Mouse (Mus musculus) gastrocnemius, postnatal 10 days (tissue): Measurements from ENCODE around the gene Sdsl. TPM values are rescaled to one million over a fixed set of nuclear protein-coding genes. Genes with fewer than 3 reads are reported as not detected.

ENCODE experiments used
- DNase-seq: peaks from one replicate; pipeline ENCODE4 v3.0.0; 2021; ENCODE audit warnings: mixed read lengths
- total RNA-seq, 2 experiments: library from RNA; stranded (reverse); gene quantifications; 2 replicates each; pipeline ENCODE4 v1.2.3; 2021

Sdsl gene
- total RNA-seq, 2 experiments from 2014 or later: 0.26 to 1.2 TPM

- no peak for DNase-seq
Observed at GRCm38 (mm10) chr5:120429692-120430091, 42.9 kb downstream of the Sdsl start.

GRCm38 (mm10) chr5:120428990-120429389 is 43.6 kb downstream of the Sdsl start:
- no peak for DNase-seq

GRCm38 (mm10) chr5:120428189-120428838 is 44.3 kb downstream of the Sdsl start:
- no peak for DNase-seq

GRCm38 (mm10) chr5:120427451-120427938 is 45.1 kb downstream of the Sdsl start:
- no peak for DNase-seq

DNA sequence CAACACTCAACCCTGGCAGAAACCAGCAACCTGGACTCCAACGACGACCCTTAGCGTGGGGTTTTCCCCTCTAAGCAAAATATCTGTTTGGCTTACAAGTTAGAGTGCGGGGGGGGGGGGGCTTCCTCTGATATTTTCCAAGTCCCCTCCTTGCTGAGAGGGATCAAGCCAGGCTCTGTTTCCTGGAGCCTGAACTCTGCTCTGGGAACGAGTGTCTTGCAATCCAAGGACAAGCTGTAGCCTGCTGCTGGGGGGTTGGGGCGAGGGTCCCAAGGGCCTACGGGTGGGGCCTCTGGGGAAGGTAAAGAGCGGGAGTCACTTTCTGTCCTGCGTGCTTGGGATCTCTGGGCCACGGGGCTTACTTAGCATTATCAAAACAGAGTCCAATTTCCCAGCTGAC is 46.0 kb downstream of the Sdsl start:
- DNase-seq: no peak

DNA sequence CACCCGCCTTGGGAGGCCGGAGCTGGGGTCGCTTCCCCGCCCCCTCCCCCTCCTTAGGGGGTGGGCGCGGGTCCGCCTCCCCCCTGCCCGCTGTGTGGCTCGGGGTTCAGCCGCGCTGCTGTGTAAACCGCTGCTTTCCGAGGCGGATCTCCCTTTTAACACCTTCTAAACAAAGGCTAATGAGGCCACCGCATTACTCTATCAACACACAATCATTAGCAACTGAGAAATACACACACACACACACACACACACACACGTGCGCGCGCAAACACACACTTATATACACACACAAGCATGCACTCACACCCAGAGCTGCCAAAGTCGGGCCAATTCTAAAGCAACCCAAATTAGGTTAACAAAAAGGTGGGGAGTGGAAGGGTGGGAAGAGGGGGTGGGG is 46.9 kb downstream of the Sdsl start:
- no peak for DNase-seq

DNA sequence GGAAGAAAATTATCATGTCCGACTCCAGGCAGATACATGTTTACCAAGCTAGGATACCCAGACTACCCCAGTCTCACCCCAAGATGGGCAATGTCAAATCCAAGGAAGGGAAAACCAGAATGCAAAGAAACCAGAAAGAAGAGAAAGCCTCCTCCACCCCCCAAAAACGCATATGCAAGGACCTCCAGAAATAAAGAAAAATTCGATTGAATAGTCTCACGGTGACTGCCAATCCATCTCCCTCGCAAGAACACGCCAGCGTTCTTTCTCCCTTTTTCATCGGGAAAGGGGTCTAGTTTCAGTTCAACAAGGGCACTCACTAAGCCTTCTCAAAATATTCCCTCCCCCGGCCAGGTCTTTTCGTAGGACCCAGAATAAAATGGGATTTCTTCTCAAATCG is 48.0 kb downstream of the Sdsl start:
- no peak for DNase-seq

DNA sequence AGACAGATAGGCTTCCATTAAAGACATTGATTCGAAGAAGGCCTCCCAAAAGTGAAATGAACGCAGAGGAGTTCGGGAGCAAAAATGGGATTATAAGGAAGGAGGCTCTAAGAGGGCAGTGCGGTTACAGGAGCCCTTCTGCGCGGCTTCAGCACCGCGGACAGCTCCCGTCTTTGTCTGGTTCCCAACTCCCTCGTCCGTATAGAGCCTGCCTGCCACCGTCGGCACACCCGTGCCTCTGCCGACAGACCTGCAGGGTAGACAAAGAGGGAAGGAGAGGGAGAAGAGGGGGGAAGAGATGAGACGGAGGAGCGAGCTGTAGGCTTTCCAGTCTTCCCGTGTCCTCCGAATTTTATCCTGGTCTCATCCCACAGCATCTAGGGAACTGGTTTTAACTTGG is 48.6 kb downstream of the Sdsl start:
- DNase-seq: peak; percentile 83

DNA sequence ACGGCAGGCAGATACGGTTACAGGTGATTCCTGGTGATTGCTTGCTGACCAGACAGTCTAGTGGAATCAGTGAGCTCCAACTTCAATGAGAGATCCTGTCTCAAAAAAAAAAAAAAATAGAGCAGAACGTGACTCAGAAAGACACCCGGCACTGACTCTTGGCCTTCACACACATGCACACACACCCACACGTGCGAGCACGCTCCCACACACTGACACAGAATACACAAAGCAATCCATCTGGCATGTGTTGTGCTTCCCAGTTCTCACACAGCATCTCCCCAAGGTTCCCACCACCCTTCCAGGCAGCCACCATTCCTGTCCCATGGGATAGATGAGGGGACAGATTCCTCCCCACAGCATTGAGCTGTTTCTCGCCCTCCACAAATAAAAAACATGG is 52.5 kb downstream of the Sdsl start:
- no peak for DNase-seq

GRCm38 (mm10) chr5:120413436-120413835 is 59.2 kb downstream of the Sdsl start:
- no peak for DNase-seq

- DNase-seq: no peak
Observed at GRCm38 (mm10) chr5:120409385-120410378, 62.9 kb downstream of the Sdsl start.

DNA sequence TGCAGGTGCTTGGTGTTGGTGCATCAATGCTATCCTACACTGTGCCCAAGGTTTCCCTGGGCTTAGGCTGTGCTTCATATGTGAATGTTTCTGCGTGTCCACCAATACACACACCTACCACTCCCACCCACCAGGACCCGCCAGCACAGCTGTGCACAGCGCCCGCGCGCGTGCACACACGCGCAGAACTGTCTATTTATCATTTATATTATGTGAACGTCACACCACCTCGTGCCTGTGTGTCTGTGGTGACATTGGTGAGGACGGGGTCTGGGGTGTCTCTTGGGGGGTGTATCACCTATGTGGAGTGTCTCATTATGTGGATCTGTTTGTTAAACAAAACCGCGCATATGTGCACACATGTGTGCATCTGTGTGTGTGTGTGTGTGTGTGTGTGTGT is 63.7 kb downstream of the Sdsl start:
- DNase-seq: no peak

Other genes with a start within 250 kb of the Sdsl start
- not detected for gene Lhx5, start 41.1 kb downstream of the Sdsl start, total RNA-seq
- gene Sds, start 3.7 kb upstream of the Sdsl start, total RNA-seq: not detected
- 10 to 100 TPM; 36.7 to 38.0 TPM for gene Plbd2, start 30.8 kb upstream of the Sdsl start, total RNA-seq
- 10 to 100 TPM; 15.1 to 20.0 TPM for gene Slc8b1, start 38.4 kb upstream of the Sdsl start, total RNA-seq
- gene Tpcn1, start 115.9 kb upstream of the Sdsl start, total RNA-seq: 10 to 100 TPM; 67.1 to 71.2 TPM
- gene Iqcd, start 116.2 kb upstream of the Sdsl start, total RNA-seq: under 1 TPM; 0.40 to 0.50 TPM
- gene Rita1, start 139.8 kb upstream of the Sdsl start, total RNA-seq: 1 to 10 TPM; 4.7 to 6.2 TPM
- gene Ddx54, start 139.9 kb upstream of the Sdsl start, total RNA-seq: 10 to 100 TPM; 22.4 to 23.9 TPM
- not detected for gene Cfap73, start 161.4 kb upstream of the Sdsl start, total RNA-seq
- under 1 TPM in 1 of 2 experiments, not detected in 1; 0.23 TPM for gene Rasal1, start 176.0 kb upstream of the Sdsl start, total RNA-seq
- gene Dtx1, start 239.1 kb upstream of the Sdsl start, total RNA-seq: 1 to 10 TPM; 1.2 to 1.4 TPM